Mouse (Mus musculus) cerebellum, adult 2 months (tissue): ENCODE data around the gene Dennd6a.

Source experiments
- CTCF ChIP-seq: fragments of 200-500 bp; IDR thresholded peaks from 2 replicates; pipeline ENCODE4 v1.5.1; 2011; ENCODE audit warnings: low read depth, mild to moderate bottlenecking, control low read depth, low read length, moderate library complexity, borderline replicate concordance; ENCODE audit not compliant: insufficient read depth
- POLR2A ChIP-seq: fragments of 200-500 bp; IDR thresholded peaks from 2 replicates; pipeline ENCODE4 v1.6.1; 2011; ENCODE audit warnings: low read length, control low read depth, borderline replicate concordance; ENCODE audit not compliant: insufficient read depth

DNA sequence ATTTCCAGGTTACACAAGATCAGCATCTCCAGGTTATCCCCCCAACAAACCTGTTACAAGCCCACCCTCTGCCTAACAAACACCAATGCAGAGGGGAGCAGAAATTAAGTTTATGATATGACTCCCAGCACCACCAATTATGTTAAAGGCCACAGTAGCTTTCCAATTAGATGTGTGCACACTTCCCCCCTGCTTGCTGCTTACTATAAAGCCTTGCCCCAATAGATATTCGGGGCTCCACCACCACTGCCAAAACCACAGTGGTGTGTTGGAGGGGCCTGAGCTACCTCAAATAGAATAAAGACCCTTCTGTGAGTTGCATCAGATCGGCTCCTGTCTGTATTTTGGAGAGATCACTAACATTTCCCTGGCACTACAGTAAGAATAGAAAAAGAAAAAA, 21.2 kb upstream of the Dennd6a start:
- TF ChIP-seq CTCF, result no peak
- TF ChIP-seq POLR2A, result no peak
